Mouse (Mus musculus): ENCODE measurements at regions not wholly inside any gene's neighbourhood (a gene's known extent, or its start where the extent isn't known, plus 50 kb on each side); places are given as distances from the start of the nearest gene placed in this dataset.

- Histone ChIP-seq H3K36me3 (ENCODE audit: control insufficient read depth) (no peaks in the 10 kb centered on the region), H3K4me1 (ENCODE audit: control insufficient read depth) (no peaks in the 10 kb centered on the region), H3K4me3 (replicated peaks) (no peak overlapping the region), H3K9me3 (ENCODE audit: control insufficient read depth, low read length) (peaks cover 2% of the 10 kb centered on the region; the same call in 1 of the 2 replicates), H3K27me3 (ENCODE audit: control insufficient read depth) (no peaks in the 10 kb centered on the region)
- no peak for TF ChIP-seq GATA1 (IDR thresholded peaks at IDR 0.05; ENCODE audit: low read length)
- TF ChIP-seq TAL1 (IDR thresholded peaks at IDR 0.05; ENCODE audit: low read length), result no peak
Measured at GRCm38 (mm10) chr14:105841888-105842287, 54.7 kb downstream of the Spry2 start.

- TF ChIP-seq GATA1 (IDR thresholded peaks at IDR 0.05; ENCODE audit: low read length) (no peak), TAL1 (IDR thresholded peaks at IDR 0.05; ENCODE audit: low read length) (no peak)
- H3K9me3 ChIP-seq (ENCODE audit: control insufficient read depth, low read length), result peaks cover 2% of the 10 kb centered on the region; the same call in 1 of the 2 replicates
- H3K27me3 ChIP-seq (ENCODE audit: control insufficient read depth), result no peaks in the 10 kb centered on the region
- H3K4me3 ChIP-seq (replicated peaks), result no peak overlapping the region
- no peaks in the 10 kb centered on the region for H3K36me3 ChIP-seq (ENCODE audit: control insufficient read depth)
- no peaks in the 10 kb centered on the region for H3K4me1 ChIP-seq (ENCODE audit: control insufficient read depth)
Measured at GRCm38 (mm10) chr14:105837533-105837932, 59.1 kb downstream of the Spry2 start.

- H3K4me1 ChIP-seq (ENCODE audit: control insufficient read depth), result no peaks in the 10 kb centered on the region
- H3K4me3 ChIP-seq (replicated peaks), result no peak overlapping the region
- no peaks in the 10 kb centered on the region for H3K27me3 ChIP-seq (ENCODE audit: control insufficient read depth)
- H3K9me3 ChIP-seq (ENCODE audit: control insufficient read depth, low read length), result no peaks in the 10 kb centered on the region
- TF ChIP-seq TAL1 (IDR thresholded peaks at IDR 0.05; ENCODE audit: low read length), result no peak
- no peak for TF ChIP-seq GATA1 (IDR thresholded peaks at IDR 0.05; ENCODE audit: low read length)
- no peaks in the 10 kb centered on the region for H3K36me3 ChIP-seq (ENCODE audit: control insufficient read depth)
Measured at GRCm38 (mm10) chr14:105830701-105831100, 65.9 kb downstream of the Spry2 start.

GRCm38 (mm10) chr14:105830301-105830700, 66.3 kb downstream of the Spry2 start:
- Histone ChIP-seq H3K4me1 (ENCODE audit: control insufficient read depth) (no peaks in the 10 kb centered on the region), H3K27me3 (ENCODE audit: control insufficient read depth) (no peaks in the 10 kb centered on the region), H3K4me3 (replicated peaks) (no peak overlapping the region), H3K9me3 (ENCODE audit: control insufficient read depth, low read length) (no peaks in the 10 kb centered on the region), H3K36me3 (ENCODE audit: control insufficient read depth) (no peaks in the 10 kb centered on the region)
- no peak for TF ChIP-seq TAL1 (IDR thresholded peaks at IDR 0.05; ENCODE audit: low read length)

- TF ChIP-seq TAL1 (IDR thresholded peaks at IDR 0.05; ENCODE audit: low read length), result no peak
- no peak for TF ChIP-seq GATA1 (IDR thresholded peaks at IDR 0.05; ENCODE audit: low read length)
Measured at GRCm38 (mm10) chr14:105823129-105823528, 73.5 kb downstream of the Spry2 start.

GRCm38 (mm10) chr14:105822653-105823052, 74.0 kb downstream of the Spry2 start:
- H3K9me3 ChIP-seq (ENCODE audit: control insufficient read depth, low read length), result no peaks in the 10 kb centered on the region
- no peaks in the 10 kb centered on the region for H3K36me3 ChIP-seq (ENCODE audit: control insufficient read depth)
- no peak overlapping the region for H3K4me3 ChIP-seq (replicated peaks)
- no peaks in the 10 kb centered on the region for H3K4me1 ChIP-seq (ENCODE audit: control insufficient read depth)
- TF ChIP-seq GATA1 (IDR thresholded peaks at IDR 0.05; ENCODE audit: low read length), result no peak
- TF ChIP-seq TAL1 (IDR thresholded peaks at IDR 0.05; ENCODE audit: low read length), result no peak
- no peaks in the 10 kb centered on the region for H3K27me3 ChIP-seq (ENCODE audit: control insufficient read depth)

More at GRCm38 (mm10) chr14:105823129-105823528, 73.5 kb downstream of the Spry2 start:
- Histone ChIP-seq H3K9me3 (ENCODE audit: control insufficient read depth, low read length) (no peaks in the 10 kb centered on the region), H3K4me1 (ENCODE audit: control insufficient read depth) (no peaks in the 10 kb centered on the region), H3K4me3 (replicated peaks) (no peak overlapping the region), H3K27me3 (ENCODE audit: control insufficient read depth) (no peaks in the 10 kb centered on the region), H3K36me3 (ENCODE audit: control insufficient read depth) (no peaks in the 10 kb centered on the region)

- Histone ChIP-seq H3K4me1 (ENCODE audit: control insufficient read depth) (no peaks in the 10 kb centered on the region), H3K27me3 (ENCODE audit: control insufficient read depth) (no peaks in the 10 kb centered on the region), H3K9me3 (ENCODE audit: control insufficient read depth, low read length) (no peaks in the 10 kb centered on the region), H3K36me3 (ENCODE audit: control insufficient read depth) (no peaks in the 10 kb centered on the region), H3K4me3 (replicated peaks) (no peak overlapping the region)
- TF ChIP-seq TAL1 (IDR thresholded peaks at IDR 0.05; ENCODE audit: low read length) (no peak), GATA1 (IDR thresholded peaks at IDR 0.05; ENCODE audit: low read length) (no peak)
Measured at GRCm38 (mm10) chr14:105819534-105819933, 77.1 kb downstream of the Spry2 start.

GRCm38 (mm10) chr14:105818841-105819240, 77.8 kb downstream of the Spry2 start:
- Histone ChIP-seq H3K36me3 (ENCODE audit: control insufficient read depth) (no peaks in the 10 kb centered on the region), H3K27me3 (ENCODE audit: control insufficient read depth) (no peaks in the 10 kb centered on the region), H3K4me1 (ENCODE audit: control insufficient read depth) (no peaks in the 10 kb centered on the region), H3K4me3 (replicated peaks) (no peak overlapping the region), H3K9me3 (ENCODE audit: control insufficient read depth, low read length) (no peaks in the 10 kb centered on the region)
- TF ChIP-seq GATA1 (IDR thresholded peaks at IDR 0.05; ENCODE audit: low read length) (no peak), TAL1 (IDR thresholded peaks at IDR 0.05; ENCODE audit: low read length) (no peak)

GRCm38 (mm10) chr14:105817481-105817880, 79.1 kb downstream of the Spry2 start:
- no peak overlapping the region for H3K4me3 ChIP-seq (replicated peaks)
- no peak for TF ChIP-seq GATA1 (IDR thresholded peaks at IDR 0.05; ENCODE audit: low read length)
- no peaks in the 10 kb centered on the region for H3K9me3 ChIP-seq (ENCODE audit: control insufficient read depth, low read length)
- H3K4me1 ChIP-seq (ENCODE audit: control insufficient read depth), result no peaks in the 10 kb centered on the region
- no peaks in the 10 kb centered on the region for H3K27me3 ChIP-seq (ENCODE audit: control insufficient read depth)
- H3K36me3 ChIP-seq (ENCODE audit: control insufficient read depth), result no peaks in the 10 kb centered on the region

- Histone ChIP-seq H3K27me3 (ENCODE audit: control insufficient read depth) (no peaks in the 10 kb centered on the region), H3K4me3 (replicated peaks) (no peak overlapping the region), H3K4me1 (ENCODE audit: control insufficient read depth) (no peaks in the 10 kb centered on the region), H3K9me3 (ENCODE audit: control insufficient read depth, low read length) (no peaks in the 10 kb centered on the region), H3K36me3 (ENCODE audit: control insufficient read depth) (no peaks in the 10 kb centered on the region)
- no peak for TF ChIP-seq GATA1 (IDR thresholded peaks at IDR 0.05; ENCODE audit: low read length)
- no peak for TF ChIP-seq TAL1 (IDR thresholded peaks at IDR 0.05; ENCODE audit: low read length)
Measured at GRCm38 (mm10) chr14:105815827-105816226, 80.8 kb downstream of the Spry2 start.
